Mouse (Mus musculus) forebrain, embryonic 10.5 days (tissue): ENCODE data around the gene Nxnl1. TPM values are rescaled to one million over a fixed set of nuclear protein-coding genes. Genes with fewer than 3 reads are reported as not detected.

Experiments used
- DNase-seq: peaks from one replicate; pipeline ENCODE4 v3.0.0-alpha.2; 2017; ENCODE audit warnings: low spot score; ENCODE audit errors: extremely low spot score
- H3K27ac ChIP-seq: fragments of 300-500 bp; sonication (generic); 2 replicates; pipeline ENCODE4 v1.5.1; 2016; ENCODE audit warnings: mild to moderate bottlenecking
- H3K27me3 ChIP-seq: fragments of 300-500 bp; sonication (generic); 2 replicates; pipeline ENCODE4 v1.6.1; 2016; ENCODE audit warnings: mild to moderate bottlenecking; ENCODE audit not compliant: poor library complexity, severe bottlenecking
- H3K36me3 ChIP-seq: fragments of 300-500 bp; sonication (generic); replicated peaks from 2 replicates; pipeline ENCODE4 v1.6.1; 2016; ENCODE audit warnings: mild to moderate bottlenecking, moderate library complexity
- H3K4me1 ChIP-seq: fragments of 300-500 bp; sonication (generic); 2 replicates; pipeline ENCODE4 v1.6.1; 2016
- H3K4me3 ChIP-seq: fragments of 300-500 bp; sonication (generic); 2 replicates; pipeline ENCODE4 v1.5.1; 2016; ENCODE audit warnings: mild to moderate bottlenecking, moderate library complexity
- H3K9me3 ChIP-seq: fragments of 300-500 bp; sonication (generic); 2 replicates; pipeline ENCODE4 v1.6.1; 2016; ENCODE audit warnings: mild to moderate bottlenecking, moderate library complexity
- WGBS: fragments of 180-500 bp; shearing (Covaris S2); methylation state at CpG from one replicate; pipeline ENCODE4 v1.1.7; 2016; 5-methylcytosine and 5-hydroxymethylcytosine counted together
- polyA plus RNA-seq: library from polyadenylated mRNA; unstranded; fragments of >200 nt; fragmentation: Nextera tagmentation; extraction: Ambion mirVana; gene quantifications from 2 replicates; pipeline ENCODE4 v1.2.1, GENCODE M21; 2016

Nxnl1 gene
- 0.09 TPM in 1 of 2 replicates, not detected in the other for polyA plus RNA-seq

- Histone ChIP-seq H3K27me3 (peaks cover 77% of the 10 kb centered on the region), H3K27ac (no peak within 1 kb of the TSS), H3K36me3 (no peaks in the 10 kb centered on the region), H3K4me1 (peaks cover 42% of the 10 kb centered on the region), H3K4me3 (no peak within 1 kb of the TSS), H3K9me3 (peaks cover 7% of the 10 kb centered on the region; the same call in 1 of the 2 replicates)
- 57% methylated on average over 3 of the region's 3 CpGs for WGBS
- DNase-seq, result no peak
Observed at GRCm38 (mm10) chr8:71566501-71566900, at the start of gene Nxnl1. Nxnl1 (minus strand) TSS chr8:71566601.

- Histone ChIP-seq H3K9me3 (no peaks in the 10 kb centered on the region), H3K36me3 (peaks cover 58% of the 10 kb centered on the region)
Observed at GRCm38 (mm10) chr8:71613418-71613817, 47.0 kb upstream of the Nxnl1 start.

DNA sequence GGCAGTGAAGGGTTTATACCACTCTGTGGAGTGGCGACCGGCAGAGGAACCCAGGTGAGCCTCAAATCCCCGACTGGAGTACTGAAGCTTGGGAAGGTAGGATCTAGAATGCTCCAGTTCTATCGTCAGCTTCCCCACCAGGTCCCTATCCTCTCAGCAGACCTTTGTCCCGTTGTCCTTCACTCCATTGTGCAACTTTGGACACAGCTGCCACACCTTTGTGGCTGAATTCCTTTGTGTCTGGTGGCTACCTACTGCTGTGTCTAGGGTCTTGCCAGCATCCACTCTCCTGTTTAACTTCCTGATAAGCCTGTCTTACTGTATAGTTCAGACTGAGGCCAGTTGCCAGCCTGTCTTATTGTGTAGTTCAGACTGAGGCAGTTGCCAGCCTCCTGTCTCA, 45.7 kb upstream of the Nxnl1 start:
- Histone ChIP-seq H3K9me3 (no peaks in the 10 kb centered on the region), H3K4me3 (peak overlapping the region; percentile 95), H3K27ac (no peak overlapping the region), H3K27me3 (no peaks in the 10 kb centered on the region), H3K4me1 (peaks cover 23% of the 10 kb centered on the region), H3K36me3 (peaks cover 45% of the 10 kb centered on the region)
- WGBS, result 38% methylated on average over 5 of the region's 5 CpGs
- DNase-seq, result no peak

More at GRCm38 (mm10) chr8:71613418-71613817, 47.0 kb upstream of the Nxnl1 start:
- H3K27me3 ChIP-seq, result no peaks in the 10 kb centered on the region
- 70% methylated on average over 4 of the region's 4 CpGs for WGBS
- H3K27ac ChIP-seq, result no peak overlapping the region
- peaks cover 23% of the 10 kb centered on the region for H3K4me1 ChIP-seq
- no peak for DNase-seq
- no peak overlapping the region for H3K4me3 ChIP-seq

- peak; percentile 97 for DNase-seq
- H3K27ac ChIP-seq, result peak within 1 kb of the TSS; percentile 91
- peak within 1 kb of the TSS; percentile 95 for H3K4me3 ChIP-seq
- peaks cover 34% of the 10 kb centered on the region for H3K36me3 ChIP-seq
- peaks cover 23% of the 10 kb centered on the region for H3K4me1 ChIP-seq
- no peaks in the 10 kb centered on the region for H3K9me3 ChIP-seq
- WGBS, result under 1% methylated on average over 82 of the region's 82 CpGs
- H3K27me3 ChIP-seq, result no peaks in the 10 kb centered on the region
Observed at GRCm38 (mm10) chr8:71610822-71611651, 44.6 kb upstream of the Nxnl1 start, which contains the start of gene Colgalt1. Colgalt1 (plus strand) TSS chr8:71610998.

GRCm38 (mm10) chr8:71604021-71604420, 37.6 kb upstream of the Nxnl1 start:
- DNase-seq, result no peak
- H3K27me3 ChIP-seq, result peaks cover 65% of the 10 kb centered on the region
- H3K9me3 ChIP-seq, result no peaks in the 10 kb centered on the region

GRCm38 (mm10) chr8:71602666-71603334, 36.4 kb upstream of the Nxnl1 start:
- no peaks in the 10 kb centered on the region for H3K9me3 ChIP-seq
- H3K4me3 ChIP-seq, result peak overlapping the region; percentile 47
- peak; percentile 62 for DNase-seq
- peak overlapping the region; percentile 48; the same call in 1 of the 2 replicates for H3K27ac ChIP-seq
- peaks cover 21% of the 10 kb centered on the region for H3K4me1 ChIP-seq
- H3K36me3 ChIP-seq, result peaks cover 17% of the 10 kb centered on the region
- H3K27me3 ChIP-seq, result peaks cover 68% of the 10 kb centered on the region
- 1% methylated on average over 32 of the region's 32 CpGs for WGBS

More at GRCm38 (mm10) chr8:71604021-71604420, 37.6 kb upstream of the Nxnl1 start:
- H3K36me3 ChIP-seq, result peaks cover 15% of the 10 kb centered on the region
- H3K27ac ChIP-seq, result no peak overlapping the region
- no peak overlapping the region for H3K4me3 ChIP-seq
- peaks cover 21% of the 10 kb centered on the region for H3K4me1 ChIP-seq
- WGBS, result 56% methylated on average over 7 of the region's 7 CpGs

DNA sequence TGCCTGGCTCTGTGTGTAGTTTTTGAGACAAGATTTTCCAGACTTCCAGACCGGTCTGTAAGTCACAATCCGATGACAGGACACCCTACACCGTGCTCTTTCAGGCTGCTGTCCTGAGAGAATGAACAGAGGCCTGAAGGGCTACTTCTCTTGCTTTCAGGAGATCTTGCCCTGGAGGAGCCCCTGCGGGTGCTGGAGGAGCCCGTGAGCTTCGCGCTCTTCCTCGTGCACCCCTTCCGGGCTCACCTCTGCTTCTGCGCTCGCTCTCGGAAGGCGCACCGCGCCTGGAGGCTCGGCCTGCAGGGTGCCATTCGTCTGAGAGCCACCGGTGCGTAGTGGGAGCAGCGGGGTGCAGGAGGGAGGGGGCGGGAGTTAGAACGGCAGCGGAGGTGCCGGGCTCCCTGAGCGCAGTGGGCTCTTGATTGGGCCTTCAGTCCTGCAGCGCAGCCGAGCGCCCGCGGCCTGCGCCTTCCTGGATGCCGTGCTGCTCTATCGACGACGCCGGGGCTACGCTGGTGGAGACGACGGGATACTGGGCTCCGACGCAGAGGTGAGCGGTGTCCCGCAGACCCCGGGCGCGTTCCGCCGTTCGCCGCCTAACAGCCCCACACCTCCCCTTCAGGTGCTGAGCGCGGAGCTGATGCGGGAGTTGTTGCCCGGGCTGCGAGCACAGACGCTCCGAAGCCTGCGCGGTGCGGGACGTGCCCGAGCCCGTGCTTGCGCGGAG, 35.7 kb upstream of the Nxnl1 start:
- peaks cover 17% of the 10 kb centered on the region for H3K36me3 ChIP-seq
- H3K4me1 ChIP-seq, result peaks cover 21% of the 10 kb centered on the region
- WGBS, result 3% methylated on average over 65 of the region's 65 CpGs
- H3K4me3 ChIP-seq, result peak overlapping the region; percentile 47
- H3K27ac ChIP-seq, result peak overlapping the region; percentile 48
- peaks cover 68% of the 10 kb centered on the region for H3K27me3 ChIP-seq
- DNase-seq, result no peak
- H3K9me3 ChIP-seq, result no peaks in the 10 kb centered on the region

GRCm38 (mm10) chr8:71598841-71599240, 32.4 kb upstream of the Nxnl1 start:
- no peaks in the 10 kb centered on the region for H3K9me3 ChIP-seq
- DNase-seq, result no peak
- H3K4me3 ChIP-seq, result no peak overlapping the region
- peaks cover 51% of the 10 kb centered on the region for H3K27me3 ChIP-seq
- WGBS, result 95% methylated on average over 5 of the region's 5 CpGs
- no peak overlapping the region for H3K27ac ChIP-seq
- peaks cover 42% of the 10 kb centered on the region for H3K4me1 ChIP-seq
- H3K36me3 ChIP-seq, result peaks cover 38% of the 10 kb centered on the region

- Histone ChIP-seq H3K9me3 (no peaks in the 10 kb centered on the region), H3K4me3 (no peak overlapping the region), H3K27ac (no peak overlapping the region), H3K27me3 (peaks cover 47% of the 10 kb centered on the region), H3K4me1 (peaks cover 43% of the 10 kb centered on the region), H3K36me3 (peaks cover 42% of the 10 kb centered on the region)
- no peak for DNase-seq
Observed at GRCm38 (mm10) chr8:71598375-71598774, 32.0 kb upstream of the Nxnl1 start.

- Histone ChIP-seq H3K4me1 (peaks cover 43% of the 10 kb centered on the region), H3K27me3 (peaks cover 37% of the 10 kb centered on the region), H3K4me3 (no peak within 1 kb of the TSS), H3K27ac (0 out of 2 replicates have a peak within 1 kb of the TSS, but pooled peaks have one; percentile 36), H3K9me3 (no peaks in the 10 kb centered on the region), H3K36me3 (peaks cover 43% of the 10 kb centered on the region)
- no peak for DNase-seq
- 93% methylated on average over 3 of the region's 3 CpGs for WGBS
Observed at GRCm38 (mm10) chr8:71597451-71597850, 31.1 kb upstream of the Nxnl1 start, which contains the start of gene Fam129c. Fam129c (plus strand) TSS chr8:71597648.

DNA sequence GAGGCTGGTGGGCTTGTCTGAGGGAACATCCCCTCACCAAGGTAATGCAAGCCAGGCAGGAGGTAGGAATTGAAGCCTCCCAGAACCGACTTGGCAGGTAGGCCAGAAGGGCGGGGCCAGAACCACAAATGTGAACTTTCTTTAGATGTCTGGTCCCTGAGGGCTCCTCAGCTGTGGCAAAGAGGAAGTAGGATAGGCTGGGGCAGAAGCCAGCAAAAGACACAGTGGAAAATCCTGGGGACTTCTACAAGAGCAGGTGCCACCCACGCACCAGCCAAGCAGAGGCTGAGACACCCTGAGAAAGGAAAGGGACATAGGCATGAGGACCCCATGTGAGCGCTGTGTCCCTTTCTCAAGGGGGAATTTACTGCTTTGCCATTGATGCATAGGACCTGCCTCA, 30.4 kb upstream of the Nxnl1 start:
- 87% methylated on average over 4 of the region's 4 CpGs for WGBS
- no peak overlapping the region for H3K27ac ChIP-seq
- peaks cover 31% of the 10 kb centered on the region for H3K27me3 ChIP-seq
- no peak overlapping the region for H3K4me3 ChIP-seq
- H3K4me1 ChIP-seq, result peaks cover 38% of the 10 kb centered on the region
- DNase-seq, result no peak
- H3K9me3 ChIP-seq, result no peaks in the 10 kb centered on the region
- peaks cover 43% of the 10 kb centered on the region for H3K36me3 ChIP-seq

DNA sequence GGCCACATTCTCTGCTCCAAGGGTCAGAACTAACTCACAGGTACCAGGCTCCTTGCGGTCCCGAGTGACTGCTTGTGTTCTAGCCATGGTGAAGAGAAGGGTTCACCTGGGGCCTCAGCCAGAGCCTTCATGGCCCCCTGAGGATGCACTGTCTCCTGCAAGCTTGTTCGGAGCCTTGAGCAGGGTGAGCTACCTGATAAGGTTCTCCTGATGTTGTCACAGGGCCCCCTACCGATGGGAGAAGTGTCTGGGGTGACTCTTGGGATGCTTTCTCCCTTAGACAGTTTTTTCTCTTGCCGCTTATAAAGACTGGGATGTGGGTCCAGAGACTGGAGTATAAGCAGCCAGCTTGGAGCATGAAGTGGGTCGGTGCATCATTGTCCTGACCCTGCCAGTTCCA, 30.0 kb upstream of the Nxnl1 start:
- Histone ChIP-seq H3K36me3 (peaks cover 43% of the 10 kb centered on the region), H3K4me3 (peak overlapping the region; percentile 23; the same call in 1 of the 2 replicates), H3K27me3 (peaks cover 27% of the 10 kb centered on the region), H3K4me1 (peaks cover 41% of the 10 kb centered on the region), H3K27ac (0 out of 2 replicates have a peak overlapping the region, but pooled peaks have one; percentile 36), H3K9me3 (no peaks in the 10 kb centered on the region)
- DNase-seq, result no peak
- WGBS, result 58% methylated on average over 6 of the region's 6 CpGs
